Mouse (Mus musculus) granulocyte monocyte progenitor cell, adult 5-6 weeks (primary cell): Measurements from ENCODE around the gene Fkbp3. TPM values are rescaled to one million over a fixed set of nuclear protein-coding genes. Genes with fewer than 3 reads are reported as not detected.
A peak's percentile ranks its signal among the peaks of the same experiment; 100 is the strongest.

Source experiments
- ATAC-seq: replicated peaks from 2 replicates; pipeline ENCODE4 v1.8.0; 2016; ENCODE audit warnings: mild to moderate bottlenecking, moderate TSS enrichment, inconsistent platforms; ENCODE audit not compliant: poor library complexity, severe bottlenecking
- total RNA-seq, 2 experiments: library from RNA; stranded (forward) in 1 of 2; stranded (reverse) in 1 of 2; fragments of 200-712, 200-1000 nt in 1 of 2; fragments of >200 nt in 1 of 2; fragmentation: Nextera tagmentation in 1 of 2; gene quantifications; 2 replicates each; pipeline ENCODE4 v1.2.3; 2014 to 2017

Fkbp3 gene
- total RNA-seq, 2 experiments from 2014 or later = 249 to 266 TPM

GRCm38 (mm10) chr12:65036190-65036870 is 37.5 kb downstream of the Fkbp3 start, which contains the start of gene Prpf39:
Gene Prpf39 (plus strand): TSS chr12:65036333.
- ATAC-seq = peak; percentile 80

GRCm38 (mm10) chr12:65035839-65036189 is 38.0 kb downstream of the Fkbp3 start:
- ATAC-seq = peak; percentile 2; the same call in 1 of the 2 replicates

- no peak for ATAC-seq
Measured at GRCm38 (mm10) chr12:65022842-65023241, 51.0 kb downstream of the Fkbp3 start.

Other genes with a start within 250 kb of the Fkbp3 start
- not detected in 2 replicates for gene Gm527, start 156.1 kb downstream of the Fkbp3 start, total RNA-seq (2014; fragmentation: Nextera tagmentation)
- 0.73 and 3.9 TPM in 2 replicates for gene Gm527, start 156.1 kb downstream of the Fkbp3 start, total RNA-seq (2017)
- gene Klhl28, start 108.5 kb downstream of the Fkbp3 start, total RNA-seq (2014; fragmentation: Nextera tagmentation) = 7.1 and 9.4 TPM in 2 replicates
- gene Klhl28, start 108.5 kb downstream of the Fkbp3 start, total RNA-seq (2017) = 9.0 and 10.0 TPM in 2 replicates
- gene Togaram1, start 108.2 kb downstream of the Fkbp3 start, total RNA-seq (2014; fragmentation: Nextera tagmentation) = 24.3 and 29.4 TPM in 2 replicates
- gene Togaram1, start 108.2 kb downstream of the Fkbp3 start, total RNA-seq (2017) = 29.2 and 64.3 TPM in 2 replicates
- 52.5 and 55.4 TPM in 2 replicates for gene Prpf39, start 37.7 kb downstream of the Fkbp3 start, total RNA-seq (2014; fragmentation: Nextera tagmentation)
- gene Prpf39, start 37.7 kb downstream of the Fkbp3 start, total RNA-seq (2017) = 73.2 and 91.2 TPM in 2 replicates
- gene Fancm, start 1.6 kb upstream of the Fkbp3 start, total RNA-seq (2014; fragmentation: Nextera tagmentation) = 33.3 and 36.6 TPM in 2 replicates
- 25.3 and 26.5 TPM in 2 replicates for gene Fancm, start 1.6 kb upstream of the Fkbp3 start, total RNA-seq (2017)
- 28.0 and 43.1 TPM in 2 replicates for gene Mis18bp1, start 98.6 kb upstream of the Fkbp3 start, total RNA-seq (2014; fragmentation: Nextera tagmentation)
- 66.6 and 73.2 TPM in 2 replicates for gene Mis18bp1, start 98.6 kb upstream of the Fkbp3 start, total RNA-seq (2017)
- gene Wdr20rt, start 151.5 kb upstream of the Fkbp3 start, total RNA-seq (2014; fragmentation: Nextera tagmentation) = not detected in 2 replicates
- not detected in 2 replicates for gene Wdr20rt, start 151.5 kb upstream of the Fkbp3 start, total RNA-seq (2017)